Mouse (Mus musculus): ENCODE results near the gene Tef.

Gene Tef

GRCm38 (mm10) chr15:81802001-81802890 is at the start of gene Tef:
Gene Tef, plus strand, starts transcription at chr15:81802421.
- peak; percentile 90 for DNase-seq (ENCODE audit: low spot score)

- DNase-seq (ENCODE audit: low spot score), result no peak
Observed at GRCm38 (mm10) chr15:81753669-81754068, 48.6 kb upstream of the Tef start.

- no peak for DNase-seq (ENCODE audit: low spot score)
Observed at GRCm38 (mm10) chr15:81758701-81759100, 43.5 kb upstream of the Tef start.

DNA sequence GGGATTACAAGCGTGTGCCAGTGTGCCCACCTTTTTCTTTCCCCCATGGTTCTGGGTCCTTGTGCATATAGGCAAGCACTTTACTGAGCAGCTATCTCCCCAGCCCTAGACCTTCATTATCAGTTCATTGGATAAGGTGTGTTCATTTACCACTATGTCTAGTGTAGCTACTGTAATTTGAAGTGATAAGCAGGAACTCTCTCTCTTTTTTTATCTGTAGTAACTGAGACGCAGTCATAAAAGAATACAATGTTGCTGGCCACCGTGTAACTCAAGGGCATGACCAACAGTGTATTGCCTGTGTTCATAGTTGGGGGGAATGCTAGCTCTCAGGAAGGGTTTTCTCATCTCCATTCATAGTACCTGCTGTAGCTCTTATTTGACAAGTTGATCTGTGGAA is 42.7 kb upstream of the Tef start:
- DNase-seq (ENCODE audit: low spot score), result no peak

GRCm38 (mm10) chr15:81760361-81761079 is 41.7 kb upstream of the Tef start:
- no peak for DNase-seq (ENCODE audit: low spot score)

- DNase-seq (ENCODE audit: low spot score), result no peak
Observed at GRCm38 (mm10) chr15:81761381-81761780, 40.8 kb upstream of the Tef start.

DNA sequence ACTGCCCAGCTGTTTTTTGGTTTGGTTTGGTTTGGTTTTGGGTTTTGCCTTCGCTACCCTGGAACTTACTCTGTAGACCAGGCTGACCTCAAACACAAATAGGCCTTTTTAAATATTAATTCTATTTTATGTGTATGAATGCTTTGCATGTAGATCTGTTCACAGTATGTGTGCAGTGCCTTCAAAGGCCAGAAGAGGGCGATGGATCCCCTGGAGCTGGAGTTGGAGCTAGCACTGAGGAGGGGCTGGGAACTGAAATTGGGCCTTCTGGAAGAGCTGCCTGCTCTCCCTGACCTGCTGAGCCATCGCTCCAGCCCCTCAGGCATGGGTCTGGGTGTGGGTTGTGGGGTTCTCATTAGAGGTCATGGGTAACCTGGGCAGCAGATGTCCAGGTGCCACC is 40.3 kb upstream of the Tef start:
- no peak for DNase-seq (ENCODE audit: low spot score)

GRCm38 (mm10) chr15:81764573-81764972 is 37.6 kb upstream of the Tef start:
- DNase-seq (ENCODE audit: low spot score), result no peak

GRCm38 (mm10) chr15:81765651-81766050 is 36.6 kb upstream of the Tef start:
- DNase-seq (ENCODE audit: low spot score), result no peak

GRCm38 (mm10) chr15:81766439-81766838 is 35.8 kb upstream of the Tef start:
- DNase-seq (ENCODE audit: low spot score), result no peak

DNA sequence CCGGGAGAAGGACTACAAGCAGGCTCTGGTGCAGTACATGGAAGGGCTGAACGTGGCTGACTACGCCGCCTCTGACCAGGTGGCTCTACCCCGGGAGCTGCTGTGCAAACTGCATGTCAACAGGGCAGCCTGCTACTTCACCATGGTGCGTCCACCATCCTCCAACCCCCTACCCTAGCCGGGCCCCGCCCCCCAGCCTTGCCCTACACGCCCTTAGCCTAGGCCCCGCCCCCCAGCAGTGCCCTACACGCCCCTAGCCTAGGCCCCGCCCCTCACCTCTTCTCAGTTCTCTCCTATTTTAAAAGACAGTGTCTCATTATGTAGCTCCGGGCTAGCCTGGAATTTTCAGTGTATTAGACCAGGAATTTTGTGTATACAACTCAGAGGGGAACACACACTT is 33.2 kb upstream of the Tef start:
- DNase-seq (ENCODE audit: low spot score), result no peak

GRCm38 (mm10) chr15:81772431-81773120 is 29.6 kb upstream of the Tef start:
- DNase-seq (ENCODE audit: low spot score), result no peak

GRCm38 (mm10) chr15:81774505-81775171 is 27.6 kb upstream of the Tef start:
- DNase-seq (ENCODE audit: low spot score), result no peak

DNA sequence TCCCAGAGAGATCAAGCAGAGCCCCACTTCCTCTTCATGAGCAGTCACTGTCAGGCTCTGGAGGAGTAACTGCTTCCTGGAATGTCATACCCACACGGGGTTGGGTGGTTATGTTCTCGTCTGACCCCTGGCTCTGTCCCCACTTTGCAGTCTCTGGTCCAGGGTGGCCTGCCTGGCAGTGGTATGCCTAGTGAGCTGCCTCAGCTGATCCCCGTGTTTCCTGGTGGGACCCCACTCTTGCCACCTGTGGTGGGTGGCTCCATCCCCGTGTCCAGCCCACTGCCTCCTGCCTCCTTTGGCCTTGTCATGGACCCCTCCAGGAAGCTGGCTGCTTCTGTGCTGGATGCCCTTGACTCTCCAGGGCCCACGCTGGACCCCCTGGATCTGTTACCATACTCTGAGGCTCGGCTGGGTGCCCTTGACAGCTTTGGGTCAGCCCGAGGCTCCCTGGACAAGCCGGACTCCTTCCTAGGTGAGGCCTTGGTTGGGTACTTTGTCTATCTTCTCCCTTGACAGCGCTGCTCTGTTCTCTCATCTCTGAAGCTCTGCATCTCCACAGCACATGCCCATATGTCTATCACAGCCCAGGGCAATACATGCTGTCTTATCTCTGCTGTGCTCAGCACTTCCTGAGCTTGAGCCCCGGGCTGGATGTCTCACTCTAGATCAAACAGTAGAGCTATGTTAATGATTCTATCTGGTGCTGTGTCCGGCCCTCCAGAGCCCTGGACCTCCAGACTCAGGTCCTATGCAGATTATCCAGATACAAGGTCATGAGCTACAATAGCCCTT is 25.4 kb upstream of the Tef start:
- DNase-seq (ENCODE audit: low spot score), result no peak

GRCm38 (mm10) chr15:81781816-81782215 is 20.4 kb upstream of the Tef start:
- DNase-seq (ENCODE audit: low spot score), result no peak

- peak; percentile 17 for DNase-seq (ENCODE audit: low spot score)
Observed at GRCm38 (mm10) chr15:81784762-81785161, 17.5 kb upstream of the Tef start.

DNA sequence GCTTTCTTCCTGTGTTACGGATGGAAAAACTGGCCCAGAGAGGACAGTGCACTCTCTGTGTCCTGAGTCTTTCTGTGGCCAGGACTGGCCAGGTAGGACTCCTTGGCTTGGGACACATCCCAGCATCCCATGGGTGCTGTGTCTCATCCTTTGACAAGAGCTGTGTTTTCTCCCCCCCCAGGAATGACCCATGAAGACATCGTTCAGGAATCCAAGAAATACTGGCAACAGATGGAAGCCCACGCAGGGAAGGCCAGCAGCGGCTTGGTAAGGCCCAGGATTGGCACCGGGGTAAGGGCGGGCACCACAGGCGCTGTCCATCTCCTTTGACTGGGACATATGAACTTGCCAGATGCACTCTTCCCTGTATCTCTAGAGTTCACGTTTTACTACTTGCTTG is 16.5 kb upstream of the Tef start:
- DNase-seq (ENCODE audit: low spot score), result no peak

DNA sequence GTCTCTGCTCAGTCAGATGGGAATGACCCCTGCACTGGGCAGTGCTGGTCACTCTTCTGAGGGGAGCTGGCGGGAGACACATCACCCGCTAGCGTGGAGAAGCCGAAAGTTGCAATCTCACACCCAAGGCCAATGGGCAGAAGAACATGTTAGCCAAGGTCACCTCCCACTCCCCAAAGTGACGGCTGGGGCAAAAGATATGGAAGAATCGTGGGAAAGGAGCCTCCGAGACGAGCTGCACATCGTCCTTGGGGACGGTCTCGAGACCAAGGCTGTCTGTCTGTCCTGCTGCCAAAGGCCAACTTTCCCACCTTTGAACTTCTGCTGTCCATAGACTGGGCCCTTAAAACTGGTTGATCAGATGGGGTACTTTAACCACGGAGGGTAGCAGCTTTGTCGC is 14.7 kb upstream of the Tef start:
- DNase-seq (ENCODE audit: low spot score), result no peak

DNA sequence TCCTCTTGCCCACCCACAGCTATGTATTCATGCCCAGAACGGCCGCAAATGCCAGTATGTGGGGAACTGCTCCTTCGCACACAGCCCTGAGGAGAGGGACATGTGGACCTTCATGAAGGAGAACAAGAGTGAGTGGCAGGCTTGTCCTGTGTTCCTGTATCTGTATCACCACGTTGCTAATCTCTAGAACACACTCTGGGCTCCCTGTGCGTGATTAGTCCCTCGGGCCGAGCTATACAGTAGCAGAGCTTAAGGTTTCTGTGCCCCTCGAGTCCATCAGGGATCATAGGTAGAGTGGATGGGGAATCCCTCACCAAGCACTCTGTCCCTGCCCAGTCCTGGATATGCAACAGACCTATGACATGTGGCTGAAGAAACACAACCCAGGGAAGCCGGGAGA is 9.8 kb upstream of the Tef start:
- DNase-seq (ENCODE audit: low spot score), result no peak

DNA sequence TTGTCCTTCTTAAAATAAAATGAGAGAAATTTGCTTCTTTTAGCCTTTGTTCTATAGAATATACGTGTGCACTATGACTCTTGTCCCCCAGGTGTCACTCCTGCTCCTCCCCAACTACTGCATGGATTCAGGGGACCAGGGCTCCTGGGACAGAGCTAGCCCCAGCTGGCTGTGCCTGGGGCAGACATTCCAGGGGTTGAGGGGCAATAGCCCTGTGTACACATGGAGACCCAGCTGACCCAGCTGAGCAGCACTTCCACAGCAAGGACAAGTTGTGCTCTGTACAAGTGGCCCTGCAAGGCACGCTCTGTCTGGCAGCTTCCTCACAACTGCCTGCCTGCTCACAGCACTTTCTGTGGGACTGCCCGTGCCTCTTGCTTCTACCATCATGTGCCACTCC is 6.0 kb upstream of the Tef start:
- DNase-seq (ENCODE audit: low spot score), result peak; percentile 37

DNA sequence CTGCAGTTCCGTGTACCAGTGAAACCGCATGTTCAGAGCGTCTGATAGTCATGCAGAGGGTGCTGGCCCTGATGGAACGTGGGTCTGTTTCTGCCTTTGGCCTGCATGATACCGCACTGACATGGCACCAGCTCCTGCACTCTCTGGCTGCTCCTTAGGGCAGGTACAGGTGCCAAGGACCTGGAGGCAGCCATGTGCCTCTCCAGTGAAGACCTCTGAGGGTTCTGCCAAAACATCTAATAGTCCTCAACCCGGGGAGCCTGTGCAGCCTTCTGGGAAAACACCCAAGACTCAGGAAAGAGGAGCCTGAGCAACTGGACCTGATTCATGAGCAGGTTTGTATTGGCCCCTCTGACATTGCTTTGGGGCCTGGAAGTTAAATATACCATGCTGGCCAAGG is 4.4 kb upstream of the Tef start:
- no peak for DNase-seq (ENCODE audit: low spot score)
